Mouse (Mus musculus) liver, embryonic 11.5 days (tissue): ENCODE data around the gene Fam196b. TPM values are rescaled to one million over a fixed set of nuclear protein-coding genes. Genes with fewer than 3 reads are reported as not detected.

Source experiments
- ATAC-seq: fragments of 200-750 bp; cut with Nextera tagmentation; replicated peaks from 2 replicates; pipeline ENCODE4 v1.8.0; 2017; ENCODE audit warnings: moderate number of reproducible peaks, mild to moderate bottlenecking, moderate TSS enrichment, moderate library complexity; ENCODE audit not compliant: low FRiP score
- DNase-seq: peaks from one replicate; pipeline ENCODE4 v3.0.0-alpha.2; 2017; ENCODE audit warnings: low spot score
- H3K27ac ChIP-seq: fragments of 300-500 bp; sonication (generic); 2 replicates; pipeline ENCODE4 v1.5.1; 2014; ENCODE audit warnings: mild to moderate bottlenecking, low read depth, low read length, control low read depth
- H3K27me3 ChIP-seq: fragments of 300-500 bp; sonication (generic); replicated peaks from 2 replicates; pipeline ENCODE4 v1.6.1; 2014; ENCODE audit warnings: low read length, mixed read lengths; ENCODE audit not compliant: control insufficient read depth, insufficient read depth
- H3K36me3 ChIP-seq: fragments of 300-500 bp; sonication (generic); 2 replicates; pipeline ENCODE4 v1.6.1; 2014; ENCODE audit warnings: mild to moderate bottlenecking, low read length, moderate library complexity, mixed read lengths; ENCODE audit not compliant: control insufficient read depth, insufficient read depth
- H3K4me1 ChIP-seq: fragments of 300-500 bp; sonication (generic); replicated peaks from 2 replicates; pipeline ENCODE4 v1.6.1; 2014; ENCODE audit warnings: low read length, mixed read lengths; ENCODE audit not compliant: control insufficient read depth, insufficient read depth
- H3K4me2 ChIP-seq: fragments of 300-500 bp; sonication (generic); 2 replicates; pipeline ENCODE4 v1.6.1; 2014; ENCODE audit warnings: mild to moderate bottlenecking, control low read depth, moderate library complexity
- H3K4me3 ChIP-seq: fragments of 300-500 bp; sonication (generic); 2 replicates; pipeline ENCODE4 v1.5.1; 2014; ENCODE audit warnings: low read depth, low read length, control low read depth
- H3K9ac ChIP-seq: fragments of 300-500 bp; sonication (generic); 2 replicates; pipeline ENCODE4 v1.6.1; 2014; ENCODE audit warnings: low read depth, low read length, control low read depth
- H3K9me3 ChIP-seq: fragments of 300-500 bp; sonication (generic); 2 replicates; pipeline ENCODE4 v1.6.1; 2016; ENCODE audit warnings: low read length, inconsistent platforms, mixed read lengths; ENCODE audit not compliant: control insufficient read depth
- WGBS: fragments of 180-500 bp; shearing (Covaris S2); extraction: QIAGEN DNeasy Blood & Tissue Kit; methylation state at CpG from one replicate; pipeline ENCODE4 v1.1.7; 2014; 5-methylcytosine and 5-hydroxymethylcytosine counted together
- polyA plus RNA-seq: library from polyadenylated mRNA; unstranded; fragments of >200 nt; fragmentation: Nextera tagmentation; extraction: Ambion mirVana; gene quantifications from 2 replicates; pipeline ENCODE4 v1.2.1, GENCODE M21; 2014

Gene Fam196b
- polyA plus RNA-seq, 1 experiment from 2014 or later, result 0.27 TPM

DNA sequence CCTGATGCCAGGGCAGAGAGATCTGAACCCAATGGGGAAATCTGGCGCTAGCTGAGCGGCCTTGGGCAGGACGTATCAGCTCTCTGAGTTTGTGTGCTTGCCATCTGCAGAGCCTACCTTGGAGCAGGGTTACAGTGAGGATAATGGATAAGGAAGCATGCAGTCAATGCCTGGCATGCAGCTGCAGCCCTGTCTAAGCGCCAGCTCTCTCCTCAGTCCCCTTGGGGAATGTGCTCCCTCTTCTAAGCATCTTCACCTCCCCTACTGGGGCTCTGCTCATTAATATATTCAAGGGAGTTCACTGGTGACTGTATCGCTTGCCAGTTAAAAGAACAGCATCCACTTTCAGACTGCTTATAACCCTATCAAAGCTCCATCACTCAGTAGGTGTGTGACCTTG is 29.7 kb downstream of the Fam196b start:
- no peaks in the 10 kb centered on the region for H3K4me1 ChIP-seq
- no peaks in the 10 kb centered on the region for H3K36me3 ChIP-seq
- WGBS, result 74% methylated on average over 5 of the region's 5 CpGs
- no peak overlapping the region for H3K27ac ChIP-seq
- no peaks in the 10 kb centered on the region for H3K27me3 ChIP-seq
- no peak overlapping the region for H3K9ac ChIP-seq
- ATAC-seq, result no peak
- H3K4me2 ChIP-seq, result no peak overlapping the region
- no peak for DNase-seq
- no peak overlapping the region for H3K4me3 ChIP-seq
- H3K9me3 ChIP-seq, result no peaks in the 10 kb centered on the region

DNA sequence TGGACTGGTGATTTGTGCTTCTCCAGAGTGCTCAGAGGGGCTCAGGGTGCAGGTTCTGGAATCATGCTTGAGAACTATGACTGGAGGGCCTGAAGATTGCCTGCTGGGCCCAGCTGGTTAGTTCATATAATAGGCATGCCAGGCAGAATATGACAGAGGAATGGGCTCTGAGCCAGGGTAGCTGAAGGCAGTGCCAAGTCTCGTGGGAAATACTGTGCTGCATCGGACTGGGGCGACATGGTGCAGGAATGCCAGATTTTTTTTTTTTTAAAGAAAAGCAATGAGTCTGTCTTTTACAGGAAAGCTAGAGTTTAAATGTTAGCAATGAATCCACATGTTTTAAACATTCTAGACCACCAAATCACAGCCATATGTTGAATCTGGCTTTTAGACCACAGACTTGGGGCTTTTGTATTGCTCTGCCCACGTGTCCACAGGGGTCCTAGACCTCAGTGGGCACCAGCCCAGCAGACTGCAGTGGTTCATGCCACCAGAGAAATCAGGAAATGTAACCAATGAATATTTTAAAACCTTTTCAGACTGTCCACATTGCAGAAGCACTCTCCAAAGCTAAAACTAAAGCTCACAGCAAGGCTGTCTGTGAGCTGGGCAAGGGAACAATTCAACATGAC is 33.8 kb downstream of the Fam196b start:
- H3K9me3 ChIP-seq, result no peaks in the 10 kb centered on the region
- no peaks in the 10 kb centered on the region for H3K4me1 ChIP-seq
- H3K4me2 ChIP-seq, result no peak overlapping the region
- DNase-seq (no peak), ATAC-seq (no peak)
- no peak overlapping the region for H3K9ac ChIP-seq
- no peak overlapping the region for H3K4me3 ChIP-seq
- 78% methylated on average over 4 of the region's 4 CpGs for WGBS
- H3K27ac ChIP-seq, result no peak overlapping the region
- H3K36me3 ChIP-seq, result no peaks in the 10 kb centered on the region
- H3K27me3 ChIP-seq, result no peaks in the 10 kb centered on the region

DNA sequence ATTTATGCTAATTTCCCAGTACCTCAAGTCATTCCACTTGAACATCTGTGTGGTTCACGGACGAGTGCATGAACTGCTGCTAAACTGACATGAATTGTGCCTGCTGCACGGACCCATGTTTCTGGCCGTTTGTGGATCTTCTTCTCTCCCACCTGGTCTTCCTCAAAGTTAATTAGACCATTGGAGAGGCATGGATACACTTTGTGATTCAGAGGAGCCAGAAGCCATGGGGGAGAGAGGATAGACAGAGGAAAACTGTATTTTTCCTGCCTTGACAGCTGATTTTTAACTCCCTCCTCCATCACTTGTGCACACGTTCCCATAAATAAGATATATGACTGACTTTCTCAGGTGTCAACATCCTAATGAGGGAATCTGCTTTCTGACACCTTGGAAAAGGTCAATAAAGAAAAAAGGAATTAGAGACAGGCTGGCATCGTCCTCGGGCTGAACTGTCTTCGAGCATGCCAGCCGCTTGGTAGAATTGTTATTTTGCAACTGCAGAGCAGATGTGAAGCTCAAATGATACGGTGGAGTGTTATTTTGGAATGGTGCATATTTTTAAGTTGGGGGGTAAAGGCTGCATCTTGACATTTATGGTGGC is 34.9 kb downstream of the Fam196b start:
- Histone ChIP-seq H3K9ac (no peak overlapping the region), H3K4me1 (no peaks in the 10 kb centered on the region), H3K9me3 (no peaks in the 10 kb centered on the region), H3K36me3 (no peaks in the 10 kb centered on the region), H3K27me3 (no peaks in the 10 kb centered on the region), H3K27ac (no peak overlapping the region), H3K4me2 (no peak overlapping the region), H3K4me3 (no peak overlapping the region)
- WGBS, result 81% methylated on average over 10 of the region's 10 CpGs
- DNase-seq, result no peak
- ATAC-seq, result no peak

DNA sequence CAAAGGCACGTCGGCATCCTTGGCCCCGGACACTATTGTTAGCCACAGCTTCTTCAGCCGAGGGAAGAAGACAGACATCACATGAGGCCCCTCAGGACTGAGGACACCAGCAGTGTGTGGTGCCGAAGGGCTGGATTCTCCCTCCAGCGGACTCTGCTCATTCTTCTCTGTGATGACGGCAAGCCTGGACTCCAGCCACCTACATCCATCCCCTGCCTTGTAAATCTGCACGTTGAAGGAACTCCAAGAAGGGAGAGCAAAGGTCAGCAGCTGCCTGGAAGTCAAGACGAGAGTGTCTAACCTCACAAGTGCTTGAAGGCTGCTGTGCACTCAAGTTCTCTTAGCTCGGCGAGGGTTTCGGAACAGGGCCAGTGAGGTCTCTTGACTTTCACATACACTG is 40.8 kb downstream of the Fam196b start:
- no peak overlapping the region for H3K27ac ChIP-seq
- ATAC-seq, result no peak

DNA sequence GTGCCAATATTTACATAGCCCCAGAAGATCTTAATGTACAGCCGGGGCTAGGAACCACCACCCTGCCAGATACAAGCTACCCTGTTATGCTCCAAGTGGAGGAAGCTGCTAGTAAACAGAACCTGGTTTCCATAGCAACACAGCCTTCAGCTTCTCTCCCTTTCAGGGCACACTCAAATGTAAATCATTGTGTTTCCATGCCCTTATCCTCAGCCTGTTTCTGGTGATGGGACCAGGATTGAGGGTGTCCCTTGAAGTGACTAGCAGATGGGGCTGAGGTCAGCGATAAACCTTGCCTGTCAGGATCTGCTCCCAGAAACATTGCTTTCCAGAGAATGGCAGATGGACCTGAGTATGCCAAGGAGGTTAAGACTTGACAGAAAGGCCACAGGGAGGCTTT is 41.5 kb downstream of the Fam196b start:
- no peaks in the 10 kb centered on the region for H3K36me3 ChIP-seq
- no peak overlapping the region for H3K27ac ChIP-seq
- H3K4me3 ChIP-seq, result no peak overlapping the region
- H3K4me1 ChIP-seq, result no peaks in the 10 kb centered on the region
- WGBS, result 67% methylated on average over 2 of the region's 2 CpGs
- H3K4me2 ChIP-seq, result no peak overlapping the region
- no peaks in the 10 kb centered on the region for H3K27me3 ChIP-seq
- no peak overlapping the region for H3K9ac ChIP-seq
- no peaks in the 10 kb centered on the region for H3K9me3 ChIP-seq
- DNase-seq (no peak), ATAC-seq (no peak)

More for the DNA sequence above, 40.8 kb downstream of the Fam196b start:
- H3K9ac ChIP-seq, result no peak overlapping the region
- no peaks in the 10 kb centered on the region for H3K36me3 ChIP-seq
- WGBS, result 80% methylated on average over 12 of the region's 12 CpGs
- DNase-seq, result no peak
- H3K27me3 ChIP-seq, result no peaks in the 10 kb centered on the region
- H3K4me3 ChIP-seq, result no peak overlapping the region
- no peak overlapping the region for H3K4me2 ChIP-seq
- H3K4me1 ChIP-seq, result no peaks in the 10 kb centered on the region
- no peaks in the 10 kb centered on the region for H3K9me3 ChIP-seq

DNA sequence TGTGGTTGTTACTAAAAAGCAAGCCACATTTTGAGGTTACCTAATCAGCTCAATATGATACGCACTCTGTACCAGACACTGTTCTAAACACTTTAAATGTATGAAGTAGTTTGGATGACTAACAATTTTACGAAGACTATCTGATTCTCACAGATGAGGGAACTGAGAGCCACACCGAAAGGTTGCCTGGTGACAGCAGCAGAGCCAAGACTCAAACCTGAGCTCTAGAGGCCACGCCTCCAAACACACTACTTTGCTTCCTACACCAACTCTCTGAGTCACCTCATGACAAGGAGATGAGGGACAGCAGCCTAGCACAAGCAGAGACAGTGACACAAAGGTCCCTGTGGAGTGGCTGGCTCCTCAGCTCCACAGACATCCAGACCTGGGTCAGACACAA is 57.6 kb downstream of the Fam196b start:
- WGBS, result 73% methylated on average over 4 of the region's 4 CpGs
- H3K36me3 ChIP-seq, result no peaks in the 10 kb centered on the region
- H3K27me3 ChIP-seq, result no peaks in the 10 kb centered on the region

DNA sequence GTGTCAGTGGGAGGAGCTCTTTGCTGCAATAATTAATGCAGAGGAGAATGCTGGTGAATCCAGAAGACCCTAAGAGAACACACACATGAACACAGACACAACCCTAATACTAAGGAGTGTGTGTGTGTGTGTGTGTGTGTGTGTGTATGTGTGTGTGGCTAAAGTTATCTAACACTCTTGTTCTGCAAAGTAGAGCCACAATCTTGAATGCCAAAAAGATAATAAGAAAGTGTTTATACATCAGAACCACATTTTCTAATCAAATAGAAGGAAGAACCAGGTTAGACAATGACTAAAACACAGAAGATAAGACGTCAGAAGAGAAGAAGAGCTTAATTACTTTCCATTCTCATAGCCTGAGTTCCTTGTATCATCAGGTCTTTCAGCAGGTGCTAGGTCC is 60.9 kb downstream of the Fam196b start:
- Histone ChIP-seq H3K4me1 (no peaks in the 10 kb centered on the region), H3K4me3 (no peak overlapping the region), H3K36me3 (no peaks in the 10 kb centered on the region), H3K4me2 (no peak overlapping the region), H3K27me3 (no peaks in the 10 kb centered on the region), H3K9ac (no peak overlapping the region), H3K27ac (no peak overlapping the region), H3K9me3 (no peaks in the 10 kb centered on the region)
- WGBS, result 61% methylated on average over 1 of the region's 1 CpGs
- ATAC-seq (no peak), DNase-seq (no peak)

More for the DNA sequence above, 57.6 kb downstream of the Fam196b start:
- H3K4me1 ChIP-seq, result no peaks in the 10 kb centered on the region
- DNase-seq, result no peak
- H3K9ac ChIP-seq, result no peak overlapping the region
- H3K4me3 ChIP-seq, result no peak overlapping the region
- no peaks in the 10 kb centered on the region for H3K9me3 ChIP-seq
- H3K27ac ChIP-seq, result no peak overlapping the region
- no peak for ATAC-seq
- no peak overlapping the region for H3K4me2 ChIP-seq

DNA sequence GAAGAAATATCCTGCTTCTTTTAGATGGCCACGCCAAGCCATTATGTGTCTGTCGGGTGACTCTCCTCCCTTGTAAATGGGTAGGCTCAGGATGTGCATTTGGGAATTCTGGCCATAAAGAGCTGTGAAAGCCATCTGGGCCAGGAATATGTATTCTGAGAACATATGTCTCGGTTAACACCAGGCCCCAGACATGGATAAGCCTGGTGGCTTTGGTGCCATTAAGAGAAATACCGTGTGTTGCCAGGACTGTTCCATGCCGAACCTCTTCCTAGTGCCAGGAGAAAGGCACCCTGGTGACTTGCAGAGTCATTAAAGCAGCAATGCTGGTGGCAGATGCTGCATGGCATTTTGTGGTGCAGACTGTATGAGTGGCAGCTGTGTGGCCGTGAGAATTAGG is 63.0 kb downstream of the Fam196b start:
- no peaks in the 10 kb centered on the region for H3K27me3 ChIP-seq
- H3K9me3 ChIP-seq, result no peaks in the 10 kb centered on the region
- no peak overlapping the region for H3K4me2 ChIP-seq
- no peak for DNase-seq
- H3K36me3 ChIP-seq, result no peaks in the 10 kb centered on the region
- H3K4me3 ChIP-seq, result no peak overlapping the region
- ATAC-seq, result no peak
- H3K4me1 ChIP-seq, result no peaks in the 10 kb centered on the region
- H3K27ac ChIP-seq, result no peak overlapping the region
- 86% methylated on average over 6 of the region's 6 CpGs for WGBS
- no peak overlapping the region for H3K9ac ChIP-seq

DNA sequence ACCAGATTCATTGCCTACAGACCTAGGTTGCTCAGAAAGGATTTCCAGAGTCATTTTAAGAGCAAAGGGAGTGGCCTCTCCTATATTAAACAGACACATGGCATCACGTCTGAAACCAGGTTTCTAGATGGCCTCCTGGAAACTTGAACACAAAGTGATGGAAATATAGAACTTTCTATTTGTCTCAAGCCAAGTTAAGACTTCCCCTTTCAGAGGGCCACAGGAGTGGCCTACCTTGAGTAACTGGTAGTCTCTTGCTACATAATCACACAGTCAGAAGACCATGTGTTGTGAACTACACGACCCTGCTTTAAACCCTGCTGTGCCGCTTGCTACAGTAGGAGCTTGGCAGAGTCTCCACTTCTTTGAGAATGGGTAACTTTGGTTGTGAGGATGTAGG is 68.9 kb downstream of the Fam196b start:
- 81% methylated on average over 3 of the region's 3 CpGs for WGBS
- Histone ChIP-seq H3K4me2 (no peak overlapping the region), H3K4me1 (no peaks in the 10 kb centered on the region), H3K9me3 (no peaks in the 10 kb centered on the region), H3K36me3 (no peaks in the 10 kb centered on the region), H3K9ac (no peak overlapping the region), H3K4me3 (no peak overlapping the region), H3K27me3 (no peaks in the 10 kb centered on the region), H3K27ac (no peak overlapping the region)
- DNase-seq, result no peak
- ATAC-seq, result no peak
